Mouse (Mus musculus) G1E (cell line): ENCODE data around the gene Chst11.

Experiments used
- CTCF ChIP-seq: IDR thresholded peaks from 2 replicates; pipeline ENCODE4 v1.5.1; 2012; ENCODE audit warnings: low read depth, low read length, inconsistent platforms, mixed read lengths
- GATA1 ChIP-seq: IDR thresholded peaks from 2 replicates; pipeline ENCODE4 v1.6.1; 2012; ENCODE audit warnings: borderline replicate concordance, low read length, inconsistent platforms, mixed read lengths
- TAL1 ChIP-seq: conservative IDR thresholded peaks from 2 replicates; pipeline ENCODE4 v1.6.1; 2012; ENCODE audit warnings: low read depth, low read length, inconsistent platforms, mixed read lengths

DNA sequence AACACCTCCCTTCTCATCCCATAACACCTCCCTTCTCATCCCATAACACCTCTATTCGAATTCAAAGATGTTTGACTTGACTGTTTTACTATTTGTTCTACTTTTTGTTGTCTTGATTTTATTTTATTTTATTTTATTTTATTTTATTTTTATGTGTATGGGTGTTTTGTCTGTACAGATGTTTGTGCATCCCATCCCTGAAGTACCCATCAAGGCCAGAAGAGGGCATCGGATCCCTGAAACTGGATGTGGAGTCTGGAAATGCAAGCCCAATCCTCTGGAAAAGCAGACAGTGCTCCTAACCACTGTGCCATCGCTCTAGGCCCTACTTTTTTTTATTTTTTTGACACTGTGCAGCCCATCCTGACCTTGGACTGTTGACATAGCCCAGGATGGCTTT, 239.7 kb downstream of the Chst11 start:
- TF ChIP-seq GATA1 (no peak), CTCF (no peak), TAL1 (no peak)
